20 mouse cellular contexts compared by ENCODE assay signal in the genomic region with DNA sequence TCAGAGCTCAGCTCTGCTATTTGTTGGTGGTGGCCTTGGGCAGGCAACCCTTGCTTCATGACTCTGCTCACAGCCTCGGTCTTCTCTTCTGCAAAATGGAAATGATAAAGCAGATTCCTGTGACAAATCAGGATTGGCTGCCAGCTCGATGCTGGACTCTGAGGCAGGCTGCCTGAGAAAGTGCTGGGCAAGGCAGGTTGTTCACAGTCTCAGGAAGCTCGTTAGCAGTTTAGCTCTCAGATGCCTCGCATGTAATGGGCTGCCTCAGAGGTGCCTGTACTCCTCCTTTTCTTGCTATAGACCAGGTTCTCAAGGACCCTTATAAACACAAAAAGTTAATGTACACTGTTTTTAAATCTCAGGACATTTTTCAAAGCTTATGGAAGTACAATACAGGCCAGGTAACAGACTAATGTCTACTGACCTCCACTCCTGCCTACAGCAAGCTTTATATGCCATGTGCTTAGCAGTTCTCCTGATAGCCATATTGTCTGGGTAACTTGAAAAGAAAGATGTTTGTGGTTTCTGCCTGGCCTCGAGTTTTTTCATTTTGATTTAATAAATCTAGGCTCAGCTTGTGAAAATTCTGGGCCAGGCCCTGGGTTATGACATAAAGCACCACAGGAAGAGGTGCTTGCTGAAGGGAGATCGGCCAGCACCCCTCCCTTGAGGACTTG. TPM values are rescaled to one million over a fixed set of nuclear protein-coding genes. Genes with fewer than 3 reads are reported as not detected.
DNase-seq lines count a peak whose midpoint lies in the region; ATAC-seq and TF ChIP-seq lines count a peak whose summit lies in the region.
"Had no signal": no experiment of that assay in that cellular context is flagged by ENCODE, and none has a peak within 500 bp of the region (broad histone marks: within the 10 kb centered on the region; RNA-seq: fewer than 3 reads in every experiment).

No protein-coding gene starts in this region.

- peak overlapping the region; percentile 24 for H3K4me3 ChIP-seq in thymus, adult 2 months (ENCODE audit: control insufficient read depth, insufficient read depth, low read length)
- no peak overlapping the region for H3K4me3 ChIP-seq in MEL (ENCODE audit: control insufficient read depth in 1 of 2, insufficient read depth in 1 of 2, low read depth in 2 of 2, low read length in 2 of 2)
- no peak overlapping the region for H3K4me3 ChIP-seq in midbrain, embryonic 11.5 days (ENCODE audit: low read depth, low read length)
- H3K4me3 ChIP-seq: forebrain, embryonic 13.5 days; gastrocnemius, adult 2 months; heart, embryonic 10.5 days; kidney, embryonic 15.5 days; limb, embryonic 13.5 days had no signal

- H3K9me3 ChIP-seq in MEL (replicated peaks; ENCODE audit: insufficient read depth, low read length) = no peaks in the 10 kb centered on the region
- no peaks in the 10 kb centered on the region for H3K9me3 ChIP-seq in midbrain, embryonic 11.5 days (ENCODE audit: control insufficient read depth, low read length)
- H3K9me3 ChIP-seq: forebrain, embryonic 13.5 days; heart, embryonic 10.5 days; kidney, embryonic 15.5 days; limb, embryonic 13.5 days had no signal

- TF ChIP-seq RAD21 in MEL (IDR thresholded peaks at IDR 0.05; ENCODE audit: low read depth, low read length) = no peak

- DNase-seq in thymus, adult 2 months = peak; percentile 22
- DNase-seq in thymus, postnatal 0 days (ENCODE audit: low spot score) = no peak
- DNase-seq in MEL (ENCODE audit: low read depth, low spot score) = no peak
- no peak for DNase-seq in midbrain, embryonic 11.5 days (ENCODE audit: low spot score, missing footprints)
- DNase-seq in left cerebral cortex, adult 11 months (ENCODE audit: low spot score) = no peak
- DNase-seq in frontal cortex, adult 2 months (ENCODE audit: extremely low spot score in 1 of 2, low spot score in 1 of 2) = no peak
- DNase-seq: adrenal gland, adult 8-10 months; cerebellum, adult 8-10 months; gastrocnemius, adult 2 months; kidney, adult 11 months; kidney, postnatal 36 days; lung, adult 2 months; lung, postnatal 14 days had no signal

- TF ChIP-seq CTCF in thymus, adult 2 months (IDR thresholded peaks at IDR 0.05; ENCODE audit: borderline replicate concordance, control insufficient read depth, extremely low read depth, insufficient read depth, low read length, poor library complexity) = no peak
- TF ChIP-seq CTCF in MEL (IDR thresholded peaks at IDR 0.05 in 2 of 3, conservative IDR thresholded peaks at IDR 0.05 in 1 of 3; ENCODE audit: control insufficient read depth in 1 of 3, insufficient read depth in 1 of 3, low read depth in 2 of 3, low read length in 3 of 3, poor library complexity in 1 of 3, severe bottlenecking in 1 of 3) = no peak

- peaks cover 12% of the 10 kb centered on the region for H3K36me3 ChIP-seq in thymus, adult 2 months (ENCODE audit: control insufficient read depth, insufficient read depth, low read length)
- peaks cover 8 to 66% of the 10 kb centered on the region in 2 experiments for H3K36me3 ChIP-seq in MEL (ENCODE audit: control insufficient read depth in 1 of 2, insufficient read depth in 2 of 2, low read length in 2 of 2)
- H3K36me3 ChIP-seq in midbrain, embryonic 11.5 days (ENCODE audit: control insufficient read depth, insufficient read depth, low read length) = no peaks in the 10 kb centered on the region
- H3K36me3 ChIP-seq: heart, embryonic 10.5 days; kidney, embryonic 15.5 days; limb, embryonic 13.5 days had no signal

- ATAC-seq in inflammation-experienced regulatory T-cells, adult 6 months = peak; percentile 3
- no peak for ATAC-seq in midbrain, embryonic 11.5 days (ENCODE audit: low FRiP score)
- ATAC-seq: forebrain, embryonic 13.5 days; hindbrain, embryonic 16.5 days; Patski had no signal

- H3K9ac ChIP-seq in MEL (ENCODE audit: control insufficient read depth, low read depth, low read length, poor library complexity, severe bottlenecking) = 0 out of 2 replicates have a peak overlapping the region, but pooled peaks have one; percentile 6
- H3K9ac ChIP-seq in midbrain, embryonic 11.5 days (ENCODE audit: low read length) = no peak overlapping the region
- H3K9ac ChIP-seq: forebrain, embryonic 13.5 days; kidney, embryonic 15.5 days; limb, embryonic 13.5 days had no signal

- no peak for TF ChIP-seq POLR2A in thymus, adult 2 months (IDR thresholded peaks at IDR 0.05; ENCODE audit: control insufficient read depth, extremely low read depth, insufficient read depth, low read length, poor library complexity)
- peak in 1 of 2 experiments; percentile 14; a peak in 1 of 4 replicates for TF ChIP-seq POLR2A in MEL (IDR thresholded peaks at IDR 0.05; ENCODE audit: control insufficient read depth in 1 of 2, insufficient read depth in 1 of 2, low read depth in 1 of 2, low read length in 2 of 2, poor library complexity in 1 of 2)

- peaks cover 36% of the 10 kb centered on the region for H3K4me1 ChIP-seq in thymus, adult 2 months (replicated peaks; ENCODE audit: control insufficient read depth, insufficient read depth, low read length)
- peaks cover 42 to 53% of the 10 kb centered on the region in 2 experiments for H3K4me1 ChIP-seq in MEL (ENCODE audit: control insufficient read depth in 1 of 2, insufficient read depth in 2 of 2, low read length in 2 of 2)
- no peaks in the 10 kb centered on the region for H3K4me1 ChIP-seq in midbrain, embryonic 11.5 days (ENCODE audit: control insufficient read depth, insufficient read depth, low read length)
- H3K4me1 ChIP-seq: forebrain, embryonic 13.5 days; heart, embryonic 10.5 days; kidney, embryonic 15.5 days; limb, embryonic 13.5 days had no signal

- 7% methylated on average over 6 of the region's 6 CpGs for WGBS in thymus, adult 2 months
- 78% methylated on average over 6 of the region's 6 CpGs for WGBS in midbrain, embryonic 11.5 days

- H3K79me2 ChIP-seq in MEL (ENCODE audit: control insufficient read depth, insufficient read depth, low read length, poor library complexity) = peaks cover 77% of the 10 kb centered on the region

- TF ChIP-seq EP300 in MEL (IDR thresholded peaks at IDR 0.05; ENCODE audit: low read depth in 1 of 2, low read length in 2 of 2) = no peak

- no peaks in the 10 kb centered on the region for H3K27me3 ChIP-seq in thymus, adult 2 months (ENCODE audit: control insufficient read depth, insufficient read depth, low read length)
- H3K27me3 ChIP-seq in MEL (ENCODE audit: control insufficient read depth in 1 of 2, insufficient read depth in 2 of 2, low read length in 2 of 2) = no peaks in the 10 kb centered on the region
- H3K27me3 ChIP-seq in midbrain, embryonic 11.5 days (ENCODE audit: control insufficient read depth, insufficient read depth, low read length) = no peaks in the 10 kb centered on the region
- H3K27me3 ChIP-seq: forebrain, embryonic 13.5 days had no signal

- peak overlapping the region; percentile 65 for H3K27ac ChIP-seq in thymus, adult 2 months (ENCODE audit: control insufficient read depth, insufficient read depth, low read length)
- no peak overlapping the region for H3K27ac ChIP-seq in MEL (ENCODE audit: control insufficient read depth, low read depth, low read length)
- H3K27ac ChIP-seq in midbrain, embryonic 11.5 days (ENCODE audit: low read depth, low read length) = no peak overlapping the region
- H3K27ac ChIP-seq: forebrain, embryonic 13.5 days; gastrocnemius, adult 2 months; heart, embryonic 10.5 days; kidney, embryonic 15.5 days; limb, embryonic 13.5 days had no signal

- no peak overlapping the region for H3K4me2 ChIP-seq in midbrain, embryonic 11.5 days
- H3K4me2 ChIP-seq: forebrain, embryonic 13.5 days; kidney, embryonic 15.5 days; limb, embryonic 13.5 days had no signal

TF ChIP-seq in MEL, 35 proteins besides CTCF, POLR2A, EP300 and RAD21:
- TF ChIP-seq MYC (IDR thresholded peaks at IDR 0.05; ENCODE audit: low read depth, low read length) = 0 out of 2 replicates have a peak, but pooled peaks have one; percentile 33
- TF ChIP-seq TCF12 (IDR thresholded peaks at IDR 0.05; ENCODE audit: low read depth, low read length) = no peak

RNA-seq across cellular contexts. Expression of a gene that starts 10.5 kb away (rescaled TPM):
- 645 and 923 TPM in 2 replicates for polyA plus RNA-seq in thymus, adult 2 months (2012; rRNA removed)
- polyA plus RNA-seq in thymus, postnatal 0 days (2015; fragmentation: Nextera tagmentation; extraction: Ambion mirVana) = 91.7 and 100 TPM in 2 replicates
- total RNA-seq in MEL (2012; rRNA removed) = 90.6 and 97.3 TPM in 2 replicates
- polyA plus RNA-seq in MEL (2012; ENCODE audit: insufficient read depth in 1 of 2, insufficient read length in 2 of 2, low read depth in 1 of 2, low replicate concordance in 2 of 2, missing spikeins in 1 of 2) = 100 to 1,000 TPM in 1 of 2 experiments, 10 to 100 TPM in 1; 28.0 to 128 TPM
- 100 to 1,000 TPM; 134 to 138 (median 138) TPM for polyA plus RNA-seq in inflammation-experienced regulatory T-cells, adult 6 months (2017; shearing (Covaris generic))
- polyA plus RNA-seq in midbrain, embryonic 11.5 days (2014; fragmentation: Nextera tagmentation; extraction: Ambion mirVana) = 2.3 and 2.7 TPM in 2 replicates
- polyA plus RNA-seq in frontal cortex, adult 2 months (2012; rRNA removed) = 3.0 and 3.1 TPM in 2 replicates
- polyA plus RNA-seq: Patski had no signal
